Mouse (Mus musculus) cerebellum, adult 11-12 months (tissue): ENCODE measurements around the gene Hesx1.
"Not testable (repeated sequence)": the region's sequence is repeated elsewhere in the genome, so short reads cannot be mapped to it uniquely, and the experiment has no call there.

Source experiments
- DNase-seq: peaks from one replicate; pipeline ENCODE4 v3.0.0; 2022

Gene Hesx1

DNA sequence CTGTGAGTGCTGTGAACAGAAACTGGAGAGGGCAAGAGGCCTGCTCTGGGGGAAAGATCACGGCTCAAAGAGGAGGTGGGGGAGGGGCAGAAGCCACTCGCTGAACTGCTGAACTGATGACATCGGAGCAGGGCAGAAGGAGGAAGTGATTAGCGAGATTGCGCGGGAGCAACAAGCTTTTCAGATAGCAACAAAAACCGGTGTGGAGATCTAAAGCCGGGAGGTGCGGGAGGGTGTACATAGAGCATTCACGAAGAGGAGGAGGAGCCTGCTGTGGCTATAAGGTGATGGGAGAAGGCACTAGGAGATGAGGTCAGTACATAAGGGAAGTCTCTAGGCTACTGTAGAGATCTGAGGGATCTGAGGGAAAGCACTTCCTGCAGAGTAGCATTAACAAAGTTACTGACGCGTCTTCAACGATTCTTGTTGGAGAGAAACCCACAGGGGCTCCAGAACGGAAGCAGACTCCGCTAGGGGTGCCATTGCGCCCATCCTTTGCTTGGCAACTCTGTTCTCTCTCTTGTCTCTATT lies at the start of gene Hesx1:
Gene Hesx1 (plus strand): TSS at position 206 of the 531 bp plus-strand sequence.
- DNase-seq, result no peak

DNA sequence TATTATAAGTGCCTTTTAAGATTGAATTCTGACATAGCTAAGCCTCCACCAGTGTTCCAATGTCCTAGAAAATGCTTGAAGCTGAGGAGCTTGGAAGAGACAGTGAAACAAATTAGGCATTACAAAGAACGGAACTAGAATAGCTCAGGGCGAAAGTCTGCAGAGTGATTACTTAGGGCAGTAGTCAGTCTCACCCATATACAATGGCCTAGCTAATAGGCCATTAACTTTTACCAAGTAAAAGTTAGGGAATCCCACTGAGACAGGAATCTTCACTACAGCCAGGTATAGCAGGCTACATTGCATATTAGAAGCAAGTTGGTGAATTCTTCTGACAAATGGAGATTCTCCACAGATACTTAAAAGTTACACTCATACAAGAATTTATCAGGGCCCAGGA lies 38.1 kb upstream of the Hesx1 start:
- not testable (repeated sequence) for DNase-seq

DNA sequence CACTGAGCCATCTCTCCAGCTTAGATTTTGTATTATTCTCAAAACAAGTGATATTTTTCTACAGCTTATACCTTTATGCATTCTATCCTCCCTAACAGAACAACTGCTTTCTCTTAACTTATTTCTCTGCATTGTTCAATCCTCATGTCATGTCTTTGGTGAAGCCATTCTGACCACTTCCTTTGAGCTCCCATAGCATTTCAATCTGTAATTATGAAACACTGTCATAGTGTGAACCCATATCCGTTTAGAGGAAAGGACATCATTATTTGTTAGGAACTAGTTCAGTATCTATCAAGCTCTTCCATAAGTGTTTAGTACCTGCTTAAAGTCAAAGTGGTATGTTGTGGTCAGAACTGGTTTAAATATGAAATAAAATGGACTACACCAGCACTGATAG lies 33.7 kb upstream of the Hesx1 start:
- DNase-seq, result no peak

DNA sequence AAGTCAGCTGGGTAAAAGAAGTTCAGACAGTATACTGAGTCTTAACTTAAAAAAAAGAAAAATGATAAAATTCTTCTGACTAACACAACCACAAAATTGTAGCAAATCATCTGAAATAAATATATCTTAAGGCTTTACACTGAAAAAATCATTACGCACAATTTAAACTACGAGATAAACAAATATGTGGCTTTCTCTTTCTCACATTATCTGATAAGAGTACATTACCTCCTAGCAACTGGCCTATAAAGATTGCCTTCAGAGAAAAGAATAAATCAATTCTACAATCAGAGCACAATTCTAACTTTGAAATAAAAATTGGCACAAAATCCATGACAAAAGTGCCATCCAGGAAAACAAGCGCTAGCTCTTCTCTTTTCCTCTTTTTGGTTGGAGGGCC lies 25.1 kb upstream of the Hesx1 start:
- no peak for DNase-seq

DNA sequence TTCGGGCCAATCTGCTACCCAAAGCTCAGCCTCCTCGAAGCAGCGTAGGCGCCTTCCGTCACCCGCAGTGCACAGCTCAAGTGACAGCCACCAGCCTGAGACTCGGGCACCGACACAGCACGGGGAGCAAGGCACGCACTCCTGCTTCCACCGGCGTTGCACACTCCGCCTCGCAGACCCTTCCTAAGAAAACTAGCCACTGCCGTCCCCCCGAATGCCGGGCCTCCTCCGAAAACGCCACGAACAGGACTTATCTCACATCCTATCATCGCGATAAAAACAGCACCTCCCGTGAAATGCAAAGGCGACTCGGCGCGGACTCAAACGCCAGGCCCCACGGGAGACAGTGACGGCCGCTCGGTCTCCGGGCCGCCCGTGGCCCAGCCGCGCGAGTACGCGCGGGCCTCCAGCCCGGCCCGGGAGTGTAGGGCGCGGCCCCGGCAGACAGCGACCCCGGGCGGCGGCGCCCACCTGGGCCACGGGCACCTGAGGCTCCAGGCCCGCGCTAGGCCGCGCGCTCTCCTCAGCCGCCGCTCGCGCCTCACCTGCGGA lies 24.3 kb upstream of the Hesx1 start:
- peak; percentile 72 for DNase-seq

DNA sequence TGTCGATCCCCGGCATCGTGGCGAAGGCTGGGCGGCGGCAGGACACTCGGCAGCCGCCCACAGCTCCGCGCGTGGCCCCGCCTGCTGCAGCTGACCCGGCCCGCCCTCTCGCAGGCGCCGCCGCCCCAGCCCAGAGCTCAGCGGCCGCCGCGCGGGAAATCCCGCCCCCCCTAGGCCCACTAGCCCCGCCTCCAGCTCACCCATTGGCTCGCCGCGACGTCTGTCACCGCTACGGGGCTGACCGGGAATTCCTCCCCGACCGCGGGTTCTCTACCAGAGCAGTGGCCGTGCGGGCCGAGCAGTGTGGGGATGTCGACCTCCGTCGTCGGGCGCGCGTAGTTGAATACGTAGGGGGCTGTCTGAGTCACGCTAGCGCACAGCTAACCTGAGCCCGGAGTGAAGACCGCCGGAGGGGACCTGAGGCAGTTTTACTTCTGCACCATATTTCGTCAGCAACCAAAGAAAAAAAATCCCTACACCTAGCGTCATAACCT lies 23.7 kb upstream of the Hesx1 start:
- peak; percentile 92 for DNase-seq

DNA sequence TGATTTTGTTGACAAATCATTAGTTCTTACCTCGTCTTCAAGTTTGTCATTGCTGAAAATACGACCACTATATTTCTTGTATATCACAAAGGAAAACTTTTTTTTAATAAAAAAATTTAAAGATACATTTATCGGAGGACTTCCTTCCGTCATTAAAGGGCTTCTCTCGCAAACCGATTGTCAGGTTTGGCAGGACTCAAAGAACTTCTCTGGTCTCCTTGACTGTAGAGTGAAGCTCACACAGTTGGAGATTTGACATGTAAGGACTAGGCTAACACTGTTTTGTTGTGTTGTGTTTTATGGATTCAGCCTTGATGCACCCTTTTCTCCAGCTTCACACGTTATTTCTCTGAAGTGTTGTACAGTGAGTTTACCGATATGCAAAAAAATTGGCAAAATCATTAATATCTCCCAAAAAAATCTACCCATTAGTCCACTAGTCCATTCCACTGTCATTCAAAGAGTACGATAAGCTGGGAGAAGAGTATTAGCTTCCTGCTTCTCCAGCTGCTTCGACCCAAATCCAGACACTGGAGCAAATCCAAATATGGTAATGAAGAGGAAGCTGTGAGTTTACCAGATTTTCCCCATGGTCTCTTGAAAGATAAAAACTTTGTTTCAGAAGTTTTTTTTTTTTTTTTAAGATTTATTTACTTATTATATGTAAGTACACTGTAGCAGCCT lies 23.0 kb upstream of the Hesx1 start, which contains the start of gene Appl1:
Gene Appl1 (minus strand): TSS at position 127 of the 684 bp plus-strand sequence.
- no peak for DNase-seq

DNA sequence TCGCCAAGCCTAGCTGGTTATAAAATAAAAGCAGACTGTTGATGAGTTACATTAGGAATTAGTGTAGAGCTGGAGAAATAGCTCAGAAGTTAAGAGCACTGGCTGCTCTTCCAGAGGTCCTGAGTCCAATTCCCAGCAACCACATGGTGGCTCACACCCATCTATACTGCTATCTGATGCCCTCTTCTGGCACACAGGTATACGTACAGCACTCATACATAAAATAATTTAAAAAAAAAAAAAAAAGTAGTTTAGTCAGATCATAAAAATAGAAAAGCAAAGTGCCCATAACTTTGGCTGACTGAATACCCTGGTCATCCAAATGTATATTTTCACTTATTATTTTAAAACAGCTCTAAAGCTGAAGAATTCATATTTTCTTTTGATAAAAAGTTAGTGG lies 21.1 kb upstream of the Hesx1 start:
- no peak for DNase-seq

DNA sequence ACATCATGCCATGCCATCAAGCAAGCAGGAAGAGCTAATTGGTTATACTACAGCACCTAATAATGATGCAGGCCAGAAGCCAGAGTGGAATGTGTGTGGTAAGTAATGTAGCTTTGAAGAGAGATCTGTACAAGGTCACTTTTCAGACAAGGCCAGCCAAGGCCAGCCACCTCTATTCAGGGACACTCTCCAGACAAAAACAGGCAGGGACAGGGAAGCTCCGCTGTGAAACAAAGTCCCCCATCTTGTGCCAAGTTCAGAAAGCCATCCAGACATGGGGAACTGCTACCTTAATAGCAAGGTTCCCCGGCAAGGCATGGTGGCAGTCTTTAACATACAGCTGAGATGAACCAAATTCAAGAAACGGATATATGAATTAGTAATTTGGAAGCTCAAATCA lies 18.7 kb upstream of the Hesx1 start:
- DNase-seq, result no peak

DNA sequence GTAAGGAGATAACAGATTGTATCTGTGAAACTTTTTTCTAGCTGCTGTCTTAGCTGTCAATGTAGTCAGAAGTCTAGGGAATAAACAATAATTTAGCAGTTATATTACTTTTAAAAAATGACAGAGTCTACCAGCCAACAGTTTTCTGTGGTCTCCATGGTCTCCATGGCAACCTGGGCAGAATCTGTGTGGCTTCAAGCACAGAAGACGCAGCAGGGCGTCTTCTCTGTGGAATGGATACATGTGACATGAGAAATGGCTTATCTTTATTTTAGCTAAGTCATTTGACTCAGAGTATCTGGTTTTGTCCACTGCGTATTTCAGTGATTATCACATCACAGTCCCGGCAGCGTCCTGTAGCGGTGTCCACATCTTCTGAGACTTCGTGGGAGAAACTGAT lies 18.0 kb upstream of the Hesx1 start:
- DNase-seq, result no peak

DNA sequence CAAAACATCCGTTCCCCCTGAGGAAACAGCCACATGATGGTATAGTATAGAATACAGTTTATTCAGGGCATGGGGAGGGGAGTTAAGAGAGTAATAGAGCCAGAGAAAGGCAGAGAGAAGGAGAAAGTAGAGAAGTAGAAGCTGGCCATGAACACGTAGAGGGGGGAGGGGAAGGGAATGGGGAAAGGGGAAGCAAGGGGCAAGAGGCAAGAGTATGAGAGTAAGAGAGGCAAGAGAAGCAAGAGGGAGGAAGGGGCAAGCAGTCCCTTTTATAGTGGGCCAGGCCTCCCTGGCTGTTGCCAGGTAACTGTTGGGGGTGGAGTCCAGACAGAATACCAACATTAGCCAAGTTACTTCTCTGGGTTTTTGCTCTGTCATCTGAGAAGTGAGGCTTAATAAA lies 16.7 kb upstream of the Hesx1 start:
- no peak for DNase-seq

DNA sequence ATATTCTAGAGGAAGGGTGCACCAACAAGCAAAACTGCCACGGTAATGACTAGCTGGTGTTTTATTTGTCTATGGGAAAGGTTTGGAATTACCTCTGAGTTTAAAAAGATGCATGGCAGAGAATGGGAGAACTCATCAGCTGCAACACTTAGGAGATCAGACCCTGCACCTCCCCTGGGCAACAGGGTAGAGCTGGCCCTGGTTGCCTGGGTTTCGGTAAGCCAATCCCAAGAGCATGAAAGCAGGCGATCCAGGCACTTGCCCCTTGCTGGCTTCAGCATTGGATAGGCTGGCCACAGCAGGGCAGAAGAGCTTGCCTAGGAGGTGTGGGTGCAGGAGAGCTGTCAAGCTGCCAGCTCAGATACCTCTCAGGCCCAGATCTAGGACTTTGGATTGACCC lies 14.4 kb upstream of the Hesx1 start:
- DNase-seq, result no peak

DNA sequence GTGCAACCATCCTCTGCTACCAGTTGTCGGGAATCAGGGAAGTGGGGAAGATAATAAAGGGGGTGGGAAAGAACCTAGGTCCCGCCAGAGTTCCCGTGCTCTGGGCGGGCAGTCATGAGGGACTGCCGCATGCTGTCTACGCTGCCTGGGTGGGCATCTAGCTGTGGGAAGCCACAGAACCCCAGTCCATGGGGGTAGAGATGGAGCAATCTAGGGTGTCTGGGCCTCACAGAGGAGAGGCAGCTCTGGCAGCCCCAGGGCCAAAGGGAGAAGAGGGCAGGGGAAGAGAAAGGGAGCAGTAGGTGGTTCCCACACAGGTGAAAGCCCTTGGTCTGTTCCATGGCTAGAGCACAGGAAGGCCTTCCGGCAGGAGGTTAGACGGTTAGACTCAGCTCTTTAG lies 13.2 kb upstream of the Hesx1 start:
- no peak for DNase-seq

DNA sequence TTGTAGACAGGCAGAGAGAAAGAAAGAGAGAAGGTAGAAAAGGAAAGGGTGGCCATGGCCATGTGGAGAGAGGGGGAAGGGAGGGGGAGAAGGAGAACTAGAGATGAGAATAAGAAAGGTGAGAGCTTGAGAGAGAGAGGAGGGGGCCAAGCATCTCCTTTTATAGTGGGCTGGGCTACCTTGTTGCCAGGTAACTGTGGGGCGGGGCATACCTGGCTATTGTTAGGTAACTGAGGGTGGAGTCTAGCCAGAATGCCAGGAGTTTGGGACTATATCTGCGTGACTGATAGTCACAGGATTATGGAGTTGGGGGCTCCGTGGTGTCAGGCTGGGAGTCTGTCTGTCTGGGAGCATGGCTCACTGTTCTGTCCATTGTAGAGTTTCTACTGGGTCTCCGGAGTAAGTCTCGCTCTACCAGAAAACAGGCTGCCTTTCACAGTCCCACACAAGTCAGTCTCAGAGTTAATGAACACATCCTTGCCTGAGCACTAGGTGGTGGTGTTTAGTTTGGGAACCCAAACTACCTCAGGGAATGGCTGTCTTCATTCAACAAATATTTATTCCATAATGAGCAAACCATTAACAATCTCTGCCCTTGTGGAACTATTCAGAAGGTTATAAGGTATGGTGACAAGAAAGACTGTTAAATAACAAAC lies 12.6 kb upstream of the Hesx1 start:
- no peak for DNase-seq

DNA sequence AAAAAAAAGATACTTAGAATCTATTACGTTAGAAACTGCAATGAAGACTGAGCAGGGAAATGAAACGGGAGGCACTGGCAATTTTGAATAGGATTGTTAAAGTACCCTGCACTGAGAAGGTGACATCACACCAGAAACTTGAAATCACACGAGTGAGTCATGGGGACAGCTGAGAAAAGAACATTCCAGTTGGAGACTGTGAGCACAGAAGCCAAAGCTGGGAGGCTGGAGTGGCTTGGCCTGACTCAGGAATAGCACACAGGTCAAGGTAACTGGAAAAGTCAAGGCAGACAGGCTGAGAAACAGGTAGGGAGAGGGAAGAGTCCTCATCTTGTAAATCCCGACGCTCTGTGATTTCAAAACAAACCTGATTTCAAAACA lies 12.1 kb upstream of the Hesx1 start:
- DNase-seq, result no peak

DNA sequence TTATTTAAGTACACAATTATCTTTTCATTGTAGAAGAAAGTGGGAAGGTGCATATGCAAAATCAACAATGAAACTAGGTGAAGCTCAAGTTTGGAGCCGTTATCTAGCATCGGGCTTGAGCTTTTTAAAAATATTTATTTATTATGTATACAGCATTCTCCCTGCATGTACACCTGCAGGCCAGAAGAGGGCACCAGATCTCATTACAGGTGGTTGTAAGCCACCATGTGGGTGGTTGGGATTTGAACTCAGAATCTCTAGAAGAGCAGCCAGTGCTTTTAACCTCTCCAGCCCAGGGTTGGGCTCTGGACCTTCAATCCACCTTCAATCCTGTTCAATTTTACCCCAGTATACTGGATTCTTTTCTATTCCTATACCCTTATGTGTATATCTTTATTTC lies 5.5 kb upstream of the Hesx1 start:
- DNase-seq, result no peak

DNA sequence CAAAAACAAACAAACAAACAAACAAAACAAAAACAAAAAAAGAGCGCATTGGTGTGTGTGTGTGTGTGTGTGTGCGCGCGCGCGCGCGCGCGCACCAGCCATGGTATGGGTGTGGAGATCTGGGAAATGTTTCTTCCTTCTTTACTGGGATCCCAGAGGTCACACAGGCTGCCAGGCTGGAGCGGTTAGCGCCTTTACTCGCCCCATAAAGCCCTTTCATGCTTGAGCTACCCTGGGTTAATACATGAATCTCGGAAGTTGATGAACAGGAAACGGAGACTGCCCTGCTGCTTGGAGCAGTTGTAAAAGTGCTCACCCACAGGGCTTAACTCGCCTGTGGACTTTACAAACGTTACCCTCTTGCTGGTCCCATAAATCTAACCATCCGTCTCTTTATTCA lies 2.6 kb upstream of the Hesx1 start:
- DNase-seq, result no peak

DNA sequence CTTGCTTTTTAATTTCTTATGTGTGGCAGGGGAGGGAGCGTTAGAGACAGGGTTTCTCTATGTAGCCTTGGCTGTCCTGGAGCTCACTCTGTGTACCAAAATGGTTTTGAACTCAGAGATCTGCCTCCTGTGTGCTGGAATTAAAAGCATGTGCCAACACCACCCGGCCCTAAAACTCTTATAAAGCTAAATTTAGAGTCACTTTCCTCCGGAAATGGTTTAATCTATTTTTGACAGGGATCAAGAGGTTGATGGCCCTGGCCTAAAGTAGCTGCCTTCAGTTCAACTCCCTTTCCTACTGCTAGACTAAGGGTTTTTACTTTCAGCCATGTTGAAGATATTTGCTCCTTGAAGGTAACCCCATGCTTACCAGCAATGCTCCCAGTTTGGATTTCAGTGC lies 789 bp upstream of the Hesx1 start:
- DNase-seq, result no peak

DNA sequence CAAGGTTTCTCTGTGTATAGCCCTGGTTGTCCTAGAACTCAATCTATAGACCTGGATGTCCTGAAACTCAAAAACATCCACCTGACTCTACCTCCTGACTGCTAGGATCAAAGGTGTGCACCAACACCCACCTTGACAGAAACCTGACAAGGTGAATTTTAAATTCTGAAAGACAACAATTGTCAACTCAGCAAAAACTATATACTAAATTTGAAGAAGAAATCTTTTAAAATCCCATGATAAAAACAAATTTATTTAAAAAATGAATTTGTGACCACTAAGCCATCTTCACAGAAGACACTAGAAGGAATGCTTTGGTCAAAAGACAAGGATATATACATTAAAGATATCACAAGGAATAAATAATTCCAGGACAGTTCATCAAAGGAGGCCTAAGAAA lies 2.0 kb downstream of the Hesx1 start:
- DNase-seq, result no peak

DNA sequence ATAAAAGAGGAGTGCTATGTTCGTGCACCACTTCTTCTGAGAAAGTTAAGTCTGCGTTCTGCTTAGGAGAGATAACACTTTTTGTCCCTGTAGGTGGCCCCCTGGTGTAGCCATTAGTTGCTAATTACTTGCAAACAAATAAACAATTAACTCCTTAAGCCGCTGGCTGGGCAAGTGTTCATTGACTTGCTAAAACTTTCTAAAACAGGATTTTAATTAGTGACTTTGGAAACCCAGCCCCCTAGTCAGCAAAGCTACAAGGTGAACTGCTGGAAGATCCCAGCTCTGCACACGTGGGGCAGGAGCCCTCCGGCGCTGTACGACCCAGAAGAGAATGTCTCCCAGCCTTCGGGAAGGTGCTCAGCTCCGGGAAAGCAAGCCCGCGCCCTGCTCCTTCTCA lies 6.2 kb downstream of the Hesx1 start:
- DNase-seq, result no peak

DNA sequence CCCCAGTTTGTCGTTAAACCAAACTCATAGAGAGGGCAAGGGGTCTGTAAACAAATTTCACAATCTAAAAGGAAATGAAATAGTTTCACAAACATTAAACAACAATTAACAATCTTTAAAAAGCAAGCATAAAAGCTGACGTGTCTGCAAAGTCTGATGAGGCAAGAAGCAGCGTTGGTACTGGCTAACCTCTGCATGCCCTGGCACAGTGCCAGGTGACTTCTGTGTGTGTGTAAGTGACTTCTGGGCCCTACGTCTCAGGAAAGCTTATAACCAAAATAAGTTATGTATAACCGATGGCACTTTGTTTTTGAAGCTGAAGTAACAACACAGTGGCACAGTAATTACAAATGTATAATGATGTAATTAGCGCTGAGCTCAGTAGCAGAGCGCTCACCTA lies 10.7 kb downstream of the Hesx1 start:
- no peak for DNase-seq

DNA sequence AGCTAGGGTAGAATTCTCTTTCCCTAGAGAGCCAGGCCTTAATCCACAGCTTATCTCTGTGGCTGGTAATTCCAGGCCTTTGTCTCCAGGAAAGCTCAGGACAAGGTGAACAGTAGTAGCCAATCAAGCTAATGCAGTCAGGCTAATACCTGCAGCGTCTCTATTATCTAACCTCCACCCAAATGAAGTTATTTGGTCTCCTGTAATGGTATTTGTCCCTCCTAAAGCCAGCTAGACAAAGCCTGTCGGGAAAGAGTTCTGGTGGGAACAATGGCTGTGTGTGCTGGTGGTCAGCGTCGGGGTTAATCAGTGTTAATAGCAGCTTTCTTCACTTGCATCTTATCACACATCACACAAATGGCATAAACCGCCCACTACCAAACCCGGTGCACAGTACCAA lies 11.7 kb downstream of the Hesx1 start:
- no peak for DNase-seq

DNA sequence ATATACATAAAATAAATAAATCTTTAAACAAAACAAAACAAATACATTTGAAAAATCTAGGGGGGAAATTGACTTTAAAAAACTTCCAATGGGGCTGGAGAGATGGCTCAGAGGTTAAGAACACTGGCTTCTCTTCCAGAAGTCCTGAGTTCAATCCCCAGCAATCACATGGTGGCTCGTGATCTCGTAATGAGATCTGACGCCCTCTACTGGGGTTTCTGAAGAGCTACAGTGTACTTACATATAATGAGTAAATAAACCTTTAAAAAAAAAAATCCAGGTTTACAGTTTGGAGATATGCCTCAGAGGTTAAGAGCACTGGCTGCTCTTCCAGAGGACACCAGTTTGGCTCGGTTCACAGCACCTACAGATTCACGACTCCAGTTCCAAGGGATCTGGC lies 17.3 kb downstream of the Hesx1 start:
- DNase-seq, result no peak

DNA sequence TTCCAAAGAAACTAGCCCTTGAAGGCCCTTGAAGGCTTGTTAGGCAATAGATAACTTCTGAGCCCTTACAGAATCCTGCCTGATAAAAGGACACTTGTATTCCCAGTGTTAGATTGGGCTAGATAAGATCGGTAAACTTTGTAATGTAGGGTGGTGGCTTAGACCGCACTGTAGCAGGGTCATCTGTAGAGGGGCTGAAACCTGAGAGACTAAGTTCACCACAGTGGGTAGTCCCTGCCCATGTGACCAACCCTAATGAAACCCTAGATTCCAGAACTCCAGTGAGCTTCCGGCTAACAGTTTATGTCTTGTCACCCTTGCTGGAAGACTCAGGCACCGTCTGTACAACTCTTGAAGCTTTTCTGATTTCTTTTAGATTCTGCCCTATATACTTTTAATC lies 19.4 kb downstream of the Hesx1 start:
- DNase-seq, result no peak
